Mouse (Mus musculus): ENCODE measurements around the gene Cd209d. TPM values are rescaled to one million over a fixed set of nuclear protein-coding genes. Genes with fewer than 3 reads are reported as not detected.
"Not testable (repeated sequence)": the region's sequence is repeated elsewhere in the genome, so short reads cannot be mapped to it uniquely, and the experiment has no call there.

The Cd209d gene
- total RNA-seq (2017) = not detected in 2 replicates

DNA sequence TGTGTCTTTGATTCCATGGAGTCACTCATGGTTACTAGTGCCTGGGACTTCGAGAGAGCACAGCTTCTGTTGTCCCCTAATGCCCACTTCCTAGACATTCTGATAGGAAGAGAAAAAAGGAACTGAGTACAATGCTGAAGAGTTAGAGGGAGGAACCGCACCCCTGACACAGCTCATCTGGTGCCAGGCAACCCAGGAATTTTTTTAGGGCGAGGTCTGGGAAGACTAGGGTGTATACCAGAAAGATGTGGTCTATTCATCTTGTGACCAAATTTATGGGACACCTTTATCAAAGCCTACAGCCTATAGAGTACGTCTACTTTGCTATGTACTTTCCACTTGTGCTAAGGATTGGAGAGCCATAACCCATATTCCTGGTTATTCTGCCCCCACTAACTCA is at the start of gene Cd209d:
Cd209d (minus strand) TSS at position 101 of the 400 bp plus-strand sequence.
- ATAC-seq (replicated peaks; ENCODE audit: low read depth, poor library complexity, severe bottlenecking) = no peak

DNA sequence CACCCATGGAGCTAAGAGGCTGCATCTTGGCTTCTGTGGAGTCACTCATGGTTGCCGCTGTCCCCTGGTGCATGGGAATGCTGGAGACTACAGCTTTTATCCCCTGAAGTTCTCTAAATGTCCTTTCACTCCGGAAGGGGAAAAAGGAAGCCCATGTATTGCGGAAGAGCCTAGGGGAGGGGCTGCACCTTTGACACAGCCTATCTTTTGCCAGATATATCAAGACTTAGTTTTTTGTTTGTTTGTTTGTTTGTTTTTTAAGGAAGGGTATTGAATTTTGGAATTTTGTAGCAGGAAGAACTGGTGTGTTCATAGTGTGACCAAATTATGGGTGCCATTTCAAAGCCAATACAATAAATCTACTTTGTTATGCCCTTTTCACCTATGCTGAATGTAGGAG is 48.4 kb upstream of the Cd209d start, which contains the start of gene Cd209b:
Cd209b (minus strand) TSS at position 101 of the 400 bp plus-strand sequence.
- ATAC-seq (replicated peaks; ENCODE audit: low read depth, poor library complexity, severe bottlenecking) = no peak

DNA sequence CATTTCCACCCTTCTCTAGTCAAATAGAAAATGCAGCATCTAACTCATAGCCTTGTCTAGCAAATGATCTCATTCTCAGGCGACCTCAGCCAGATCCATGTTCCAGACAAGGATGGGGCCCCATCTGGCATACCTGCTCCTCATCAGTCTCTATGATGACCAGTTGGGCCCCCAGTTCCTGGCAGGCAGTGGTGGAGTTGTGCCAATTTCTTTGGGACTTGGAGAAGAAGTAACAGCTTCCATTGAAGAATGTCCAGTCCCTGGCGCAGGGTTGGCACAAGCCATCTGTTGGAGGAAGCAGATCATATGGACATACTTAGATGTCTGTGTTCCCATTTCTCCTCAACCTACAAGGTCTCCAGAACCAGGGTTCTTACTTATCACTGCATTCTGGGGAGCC is 2.2 kb downstream of the Cd209d start:
- no peak for ATAC-seq (replicated peaks; ENCODE audit: low read depth, poor library complexity, severe bottlenecking)

DNA sequence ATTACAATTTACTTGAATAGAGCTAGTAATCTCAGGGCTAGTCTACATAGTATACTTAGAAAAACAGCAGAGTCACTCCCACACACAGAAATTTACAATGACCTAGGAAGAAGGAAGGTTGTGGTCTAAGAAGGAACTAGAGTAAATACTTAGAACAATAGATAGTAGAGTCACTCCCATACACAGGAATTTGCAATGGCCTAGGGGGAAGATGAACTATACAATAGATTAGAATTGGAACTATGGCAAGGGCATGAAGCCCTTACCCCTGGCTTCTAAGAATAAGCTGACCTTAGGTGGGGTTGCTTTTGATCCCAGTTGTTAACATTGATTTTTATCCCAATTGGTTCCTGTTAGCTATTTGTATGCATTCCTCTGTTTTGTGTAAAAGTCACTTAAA is 15.6 kb downstream of the Cd209d start:
- ATAC-seq (replicated peaks; ENCODE audit: low read depth, poor library complexity, severe bottlenecking) = not testable (repeated sequence)

DNA sequence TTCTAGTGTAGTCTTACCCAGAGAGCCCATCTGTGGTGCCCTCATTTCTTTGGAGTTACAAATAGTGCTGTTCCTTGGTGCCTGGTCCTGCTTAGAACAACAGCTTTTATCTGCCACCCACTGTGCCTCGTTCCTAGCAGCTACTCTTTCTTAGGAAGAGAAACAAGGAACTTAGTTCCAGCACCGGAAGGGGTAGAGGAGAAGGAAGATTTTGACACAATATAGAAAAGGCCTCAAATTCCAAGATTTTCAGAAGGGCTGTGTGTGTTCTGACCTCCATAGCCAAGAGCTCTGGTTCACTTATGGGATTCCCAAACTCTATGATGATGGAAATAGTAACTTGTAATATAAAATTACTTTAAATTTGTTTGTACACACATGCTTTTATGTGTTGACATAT is 24.1 kb downstream of the Cd209d start, which contains the start of gene Cd209e:
Cd209e (minus strand) TSS at position 101 of the 400 bp plus-strand sequence.
- ATAC-seq (replicated peaks; ENCODE audit: low read depth, poor library complexity, severe bottlenecking) = no peak

Other genes with a start within 250 kb of the Cd209d start
- gene Stxbp2, start 247.6 kb downstream of the Cd209d start, total RNA-seq (2017) = 92.9 and 112 TPM in 2 replicates
- gene Retn, start 222.8 kb downstream of the Cd209d start, total RNA-seq (2017) = not detected in 2 replicates
- 0.27 and 0.68 TPM in 2 replicates for gene Mcemp1, start 212.8 kb downstream of the Cd209d start, total RNA-seq (2017)
- 0.87 and 1.4 TPM in 2 replicates for gene Fcor, start 206.2 kb downstream of the Cd209d start, total RNA-seq (2017)
- 34.9 and 42.9 TPM in 2 replicates for gene Trappc5, start 202.3 kb downstream of the Cd209d start, total RNA-seq (2017)
- gene Fcer2a, start 184.4 kb downstream of the Cd209d start, total RNA-seq (2017) = not detected in 2 replicates
- gene Clec4g, start 157.9 kb downstream of the Cd209d start, total RNA-seq (2017) = not detected in 2 replicates
- gene Cd209a, start 129.6 kb downstream of the Cd209d start, total RNA-seq (2017) = 0.27 and 1.2 TPM in 2 replicates
- gene Cd209e, start 24.2 kb downstream of the Cd209d start, total RNA-seq (2017) = not detected in 2 replicates
- gene Cd209b, start 48.3 kb upstream of the Cd209d start, total RNA-seq (2017) = not detected in 2 replicates
- 1.1 TPM in 1 of 2 replicates, not detected in the other for gene Cd209c, start 76.2 kb upstream of the Cd209d start, total RNA-seq (2017)
- gene Cd209f, start 227.3 kb upstream of the Cd209d start, total RNA-seq (2017) = not detected in 2 replicates